Mouse (Mus musculus) ES-Bruce4 (cell line): ENCODE results near the gene Dock7.

Source experiments
- CTCF ChIP-seq: IDR thresholded peaks from one replicate; pipeline ENCODE4 v1.8.1; 2011; ENCODE audit warnings: low read depth, low read length
- EP300 ChIP-seq: IDR thresholded peaks from 2 replicates; pipeline ENCODE4 v1.6.1; 2011; ENCODE audit warnings: low read depth, low read length; ENCODE audit not compliant: insufficient read depth

DNA sequence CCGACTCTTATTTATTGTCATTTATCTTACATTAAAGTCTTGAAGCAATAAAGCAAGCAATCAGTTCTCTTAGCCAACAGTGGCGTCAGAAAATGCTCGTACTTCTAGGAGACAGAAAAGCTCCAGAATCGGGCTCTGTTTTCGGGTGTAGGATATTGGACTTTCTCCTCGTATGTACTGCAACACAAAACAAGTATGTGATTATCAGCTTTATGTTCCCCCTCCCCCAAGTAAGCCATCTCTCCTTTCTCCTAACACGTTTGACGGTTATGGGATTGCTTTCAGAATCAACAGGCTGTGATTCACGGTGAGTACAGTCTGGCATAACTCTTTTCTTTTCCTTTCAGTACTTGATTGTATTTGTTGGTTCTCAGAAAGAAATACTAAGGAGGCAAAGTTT lies 42.3 kb upstream of the Dock7 start:
- TF ChIP-seq CTCF (no peak), EP300 (no peak)
